Mouse (Mus musculus) heart, embryonic 15.5 days (tissue): ENCODE measurements around the gene Gm17622. TPM values are rescaled to one million over a fixed set of nuclear protein-coding genes. Genes with fewer than 3 reads are reported as not detected.

Source experiments
- ATAC-seq: fragments of 200-750 bp; cut with Nextera tagmentation; replicated peaks from 2 replicates; pipeline ENCODE4 v1.8.0; 2017; ENCODE audit warnings: low read depth, moderate TSS enrichment; ENCODE audit not compliant: insufficient number of reproducible peaks, insufficient read depth, low FRiP score
- H3K27ac ChIP-seq: fragments of 300-500 bp; sonication (generic); 2 replicates; pipeline ENCODE4 v1.5.1; 2015; ENCODE audit warnings: mild to moderate bottlenecking, inconsistent platforms
- H3K27me3 ChIP-seq: fragments of 300-500 bp; sonication (generic); 2 replicates; pipeline ENCODE4 v1.6.1; 2015; ENCODE audit warnings: inconsistent platforms
- H3K36me3 ChIP-seq: fragments of 300-500 bp; sonication (generic); 2 replicates; pipeline ENCODE4 v1.6.1; 2015; ENCODE audit warnings: mild to moderate bottlenecking, inconsistent platforms
- H3K4me1 ChIP-seq: fragments of 300-500 bp; sonication (generic); replicated peaks from 2 replicates; pipeline ENCODE4 v1.6.1; 2015; ENCODE audit warnings: inconsistent platforms
- H3K4me2 ChIP-seq: fragments of 300-500 bp; sonication (generic); 2 replicates; pipeline ENCODE4 v1.6.1; 2015; ENCODE audit warnings: inconsistent platforms, mild to moderate bottlenecking, moderate library complexity
- H3K4me3 ChIP-seq: fragments of 300-500 bp; sonication (generic); 2 replicates; pipeline ENCODE4 v1.5.1; 2015; ENCODE audit warnings: mild to moderate bottlenecking, inconsistent platforms
- H3K9ac ChIP-seq: fragments of 300-500 bp; sonication (generic); 2 replicates; pipeline ENCODE4 v1.6.1; 2015; ENCODE audit warnings: mild to moderate bottlenecking, inconsistent platforms
- H3K9me3 ChIP-seq: fragments of 300-500 bp; sonication (generic); replicated peaks from 2 replicates; pipeline ENCODE4 v1.6.1; 2016; ENCODE audit warnings: inconsistent platforms
- WGBS: fragments of 180-500 bp; shearing (Covaris S2); methylation state at CpG from one replicate; pipeline ENCODE4 v1.1.7; 2015; ENCODE audit warnings: mixed read lengths; 5-methylcytosine and 5-hydroxymethylcytosine counted together
- polyA plus RNA-seq: library from polyadenylated mRNA; unstranded; fragments of >200 nt; fragmentation: Nextera tagmentation; extraction: Ambion mirVana; gene quantifications from 2 replicates; pipeline ENCODE4 v1.2.1, GENCODE M21; 2015

The Gm17622 gene
- polyA plus RNA-seq: not detected in 2 replicates

GRCm38 (mm10) chr13:96490433-96490832 is at the start of gene Gm17622:
Gm17622 (plus strand) TSS chr13:96490733.
- Histone ChIP-seq H3K4me3 (no peak within 1 kb of the TSS), H3K9me3 (no peaks in the 10 kb centered on the region), H3K4me1 (no peaks in the 10 kb centered on the region), H3K27me3 (no peaks in the 10 kb centered on the region), H3K27ac (no peak within 1 kb of the TSS), H3K9ac (no peak within 1 kb of the TSS), H3K36me3 (peaks cover 15% of the 10 kb centered on the region), H3K4me2 (no peak within 1 kb of the TSS)
- 93% methylated on average over 3 of the region's 3 CpGs for WGBS
- ATAC-seq: no peak

- WGBS: 67% methylated on average over 11 of the region's 11 CpGs
- no peak for ATAC-seq
- H3K27ac ChIP-seq: peak overlapping the region; percentile 59
Measured at GRCm38 (mm10) chr13:96450205-96450856, 40.2 kb upstream of the Gm17622 start.

DNA sequence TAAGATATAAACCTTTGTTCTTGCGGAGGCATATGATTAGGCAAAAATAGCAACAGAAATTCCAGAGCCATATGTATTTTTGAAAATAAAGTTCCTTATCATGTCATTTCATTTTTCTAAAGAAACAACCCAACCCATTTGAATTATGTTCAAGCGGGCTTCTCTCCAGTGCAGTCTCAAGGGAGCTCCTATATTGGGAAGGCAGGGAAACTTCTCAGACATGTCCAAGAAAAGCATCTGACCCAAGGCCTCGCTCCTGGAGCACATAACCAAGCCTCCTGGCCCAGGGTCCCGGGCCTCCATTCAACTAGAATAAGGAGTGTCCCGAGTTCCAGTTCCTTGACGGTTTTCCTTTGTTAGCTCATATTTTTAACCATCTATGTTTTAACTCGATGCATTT is 39.7 kb upstream of the Gm17622 start:
- ATAC-seq: 0 out of 2 replicates have a peak, but pooled peaks have one; percentile 47
- Histone ChIP-seq H3K27me3 (no peaks in the 10 kb centered on the region), H3K36me3 (no peaks in the 10 kb centered on the region), H3K9me3 (no peaks in the 10 kb centered on the region), H3K27ac (no peak overlapping the region), H3K4me2 (no peak overlapping the region), H3K4me1 (0 out of 2 replicates have a peak, but pooled peaks cover 6% of the 10 kb centered on the region), H3K9ac (no peak overlapping the region), H3K4me3 (no peak overlapping the region)
- WGBS: 64% methylated on average over 7 of the region's 7 CpGs

More at GRCm38 (mm10) chr13:96450205-96450856, 40.2 kb upstream of the Gm17622 start:
- Histone ChIP-seq H3K36me3 (no peaks in the 10 kb centered on the region), H3K9me3 (no peaks in the 10 kb centered on the region), H3K4me2 (no peak overlapping the region), H3K4me3 (no peak overlapping the region), H3K4me1 (0 out of 2 replicates have a peak, but pooled peaks cover 6% of the 10 kb centered on the region), H3K9ac (no peak overlapping the region), H3K27me3 (no peaks in the 10 kb centered on the region)

- Histone ChIP-seq H3K9me3 (no peaks in the 10 kb centered on the region), H3K27ac (peak overlapping the region; percentile 43; the same call in 1 of the 2 replicates), H3K27me3 (no peaks in the 10 kb centered on the region), H3K4me3 (no peak overlapping the region), H3K9ac (no peak overlapping the region), H3K4me1 (0 out of 2 replicates have a peak, but pooled peaks cover 6% of the 10 kb centered on the region), H3K36me3 (no peaks in the 10 kb centered on the region), H3K4me2 (no peak overlapping the region)
- no peak for ATAC-seq
- WGBS: 79% methylated on average over 11 of the region's 11 CpGs
Measured at GRCm38 (mm10) chr13:96451386-96452140, 39.0 kb upstream of the Gm17622 start.

DNA sequence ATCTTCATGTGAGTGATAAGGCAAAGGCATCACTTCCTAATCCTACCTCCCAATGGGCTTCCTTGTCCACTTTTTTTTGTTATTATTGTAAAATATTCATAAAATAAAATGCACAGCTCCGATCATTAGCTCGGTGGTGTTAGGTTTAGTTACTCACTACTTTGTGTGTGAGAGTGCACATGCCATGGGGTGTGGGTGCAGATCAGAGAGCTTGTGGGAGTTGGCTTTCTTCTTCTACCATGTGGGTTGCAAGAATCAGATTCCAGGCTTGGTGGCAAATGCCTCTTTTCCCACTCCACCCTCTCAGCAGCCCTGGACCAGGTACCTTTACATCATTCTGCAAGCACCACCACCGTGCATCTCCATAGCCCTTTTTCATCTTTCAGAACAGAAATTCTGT is 37.9 kb upstream of the Gm17622 start:
- no peak overlapping the region for H3K9ac ChIP-seq
- H3K36me3 ChIP-seq: no peaks in the 10 kb centered on the region
- ATAC-seq: no peak
- H3K27me3 ChIP-seq: no peaks in the 10 kb centered on the region
- WGBS: 79% methylated on average over 3 of the region's 3 CpGs
- no peak overlapping the region for H3K4me3 ChIP-seq
- no peak overlapping the region for H3K27ac ChIP-seq
- no peak overlapping the region for H3K4me2 ChIP-seq
- H3K4me1 ChIP-seq: 0 out of 2 replicates have a peak, but pooled peaks cover 6% of the 10 kb centered on the region
- no peaks in the 10 kb centered on the region for H3K9me3 ChIP-seq

- Histone ChIP-seq H3K9ac (no peak overlapping the region), H3K27me3 (no peaks in the 10 kb centered on the region), H3K4me2 (no peak overlapping the region), H3K4me3 (no peak overlapping the region), H3K36me3 (no peaks in the 10 kb centered on the region), H3K4me1 (0 out of 2 replicates have a peak, but pooled peaks cover 6% of the 10 kb centered on the region), H3K27ac (no peak overlapping the region), H3K9me3 (no peaks in the 10 kb centered on the region)
- WGBS: 70% methylated on average over 3 of the region's 3 CpGs
- ATAC-seq: 0 out of 2 replicates have a peak, but pooled peaks have one; percentile 43
Measured at GRCm38 (mm10) chr13:96454288-96454687, 36.2 kb upstream of the Gm17622 start.

- ATAC-seq: no peak; the same call in 1 of the 2 replicates
- Histone ChIP-seq H3K36me3 (no peaks in the 10 kb centered on the region), H3K9me3 (no peaks in the 10 kb centered on the region), H3K27me3 (no peaks in the 10 kb centered on the region), H3K9ac (no peak overlapping the region), H3K4me3 (no peak overlapping the region), H3K4me1 (0 out of 2 replicates have a peak, but pooled peaks cover 4% of the 10 kb centered on the region), H3K4me2 (no peak overlapping the region), H3K27ac (no peak overlapping the region)
- 85% methylated on average over 5 of the region's 5 CpGs for WGBS
Measured at GRCm38 (mm10) chr13:96457566-96457965, 33.0 kb upstream of the Gm17622 start.

- no peak overlapping the region for H3K9ac ChIP-seq
- WGBS: 62% methylated on average over 5 of the region's 5 CpGs
- H3K9me3 ChIP-seq: no peaks in the 10 kb centered on the region
- no peak overlapping the region for H3K4me2 ChIP-seq
- no peak for ATAC-seq
- H3K4me1 ChIP-seq: 0 out of 2 replicates have a peak, but pooled peaks cover 4% of the 10 kb centered on the region
- H3K27me3 ChIP-seq: no peaks in the 10 kb centered on the region
- H3K4me3 ChIP-seq: no peak overlapping the region
- no peaks in the 10 kb centered on the region for H3K36me3 ChIP-seq
- H3K27ac ChIP-seq: no peak overlapping the region
Measured at GRCm38 (mm10) chr13:96458018-96458417, 32.5 kb upstream of the Gm17622 start.

GRCm38 (mm10) chr13:96458606-96459005 is 31.9 kb upstream of the Gm17622 start:
- Histone ChIP-seq H3K9me3 (no peaks in the 10 kb centered on the region), H3K9ac (no peak overlapping the region), H3K27ac (no peak overlapping the region), H3K4me1 (0 out of 2 replicates have a peak, but pooled peaks cover 4% of the 10 kb centered on the region), H3K4me3 (no peak overlapping the region), H3K36me3 (no peaks in the 10 kb centered on the region), H3K4me2 (no peak overlapping the region), H3K27me3 (no peaks in the 10 kb centered on the region)
- no peak for ATAC-seq
- 65% methylated on average over 4 of the region's 4 CpGs for WGBS

DNA sequence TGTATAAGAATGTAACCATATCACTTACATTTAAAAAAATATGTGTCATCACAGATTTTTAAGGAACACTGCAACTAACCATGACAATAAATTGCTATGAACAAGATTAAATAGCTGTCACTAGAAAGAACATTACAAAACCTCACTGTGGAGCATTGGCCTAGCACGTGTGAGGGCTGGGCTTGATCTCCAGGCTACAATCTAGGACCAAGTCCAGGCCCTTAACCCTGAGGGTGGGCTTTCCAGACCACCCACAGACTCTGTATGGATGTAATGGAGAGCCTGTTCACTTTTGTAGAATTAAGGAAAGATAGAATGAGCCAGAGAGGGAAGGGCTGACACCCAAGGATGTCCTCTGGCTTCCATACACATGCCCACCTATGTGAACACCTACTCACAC is 27.9 kb upstream of the Gm17622 start:
- no peak for ATAC-seq
- WGBS: 67% methylated on average over 1 of the region's 1 CpGs
- no peaks in the 10 kb centered on the region for H3K4me1 ChIP-seq

GRCm38 (mm10) chr13:96465315-96465714 is 25.2 kb upstream of the Gm17622 start:
- Histone ChIP-seq H3K4me3 (no peak overlapping the region), H3K9me3 (no peaks in the 10 kb centered on the region), H3K4me2 (no peak overlapping the region), H3K27ac (no peak overlapping the region), H3K36me3 (no peaks in the 10 kb centered on the region), H3K27me3 (no peaks in the 10 kb centered on the region), H3K9ac (no peak overlapping the region), H3K4me1 (no peaks in the 10 kb centered on the region)
- WGBS: 62% methylated on average over 5 of the region's 5 CpGs
- no peak for ATAC-seq

More for the DNA sequence above, 27.9 kb upstream of the Gm17622 start:
- Histone ChIP-seq H3K27me3 (no peaks in the 10 kb centered on the region), H3K9ac (no peak overlapping the region), H3K4me2 (no peak overlapping the region), H3K36me3 (no peaks in the 10 kb centered on the region), H3K27ac (no peak overlapping the region), H3K4me3 (no peak overlapping the region), H3K9me3 (no peaks in the 10 kb centered on the region)
